Mouse (Mus musculus): Measurements from ENCODE around the gene Prm3. TPM values are rescaled to one million over a fixed set of nuclear protein-coding genes. Genes with fewer than 3 reads are reported as not detected.

Prm3 gene
- polyA plus RNA-seq, 1 experiment from 2014 or later: not detected

- ATAC-seq (ENCODE audit: insufficient number of reproducible peaks, insufficient read depth, low FRiP score, low TSS enrichment, low read depth): no peak
- 0 out of 2 replicates have a peak overlapping the region, but pooled peaks have one; percentile 51 for H3K9ac ChIP-seq
- H3K4me3 ChIP-seq: no peak overlapping the region
- H3K4me1 ChIP-seq: peaks cover 21% of the 10 kb centered on the region
- no peak overlapping the region for H3K4me2 ChIP-seq
- no peaks in the 10 kb centered on the region for H3K27me3 ChIP-seq
- no peaks in the 10 kb centered on the region for H3K36me3 ChIP-seq
- no peaks in the 10 kb centered on the region for H3K9me3 ChIP-seq
- H3K27ac ChIP-seq: no peak overlapping the region
- WGBS: 64% methylated on average over 4 of the region's 4 CpGs
These were observed 1.8 kb downstream of the Prm3 start for GRCm38 (mm10) chr16:10788866-10789265.

GRCm38 (mm10) chr16:10788271-10788670, 2.4 kb downstream of the Prm3 start, which contains the start of gene Tnp2:
Gene Tnp2 (minus strand): TSS chr16:10788660.
- H3K9ac ChIP-seq: peak within 1 kb of the TSS; percentile 51
- ATAC-seq (ENCODE audit: insufficient number of reproducible peaks, insufficient read depth, low FRiP score, low TSS enrichment, low read depth): no peak
- no peaks in the 10 kb centered on the region for H3K9me3 ChIP-seq
- WGBS: 52% methylated on average over 16 of the region's 16 CpGs
- no peak within 1 kb of the TSS for H3K4me2 ChIP-seq
- peaks cover 27% of the 10 kb centered on the region for H3K4me1 ChIP-seq
- no peaks in the 10 kb centered on the region for H3K36me3 ChIP-seq
- H3K27me3 ChIP-seq: no peaks in the 10 kb centered on the region
- H3K4me3 ChIP-seq: no peak within 1 kb of the TSS
- H3K27ac ChIP-seq: no peak within 1 kb of the TSS

- Histone ChIP-seq H3K4me3 (no peak overlapping the region), H3K36me3 (0 out of 2 replicates have a peak, but pooled peaks cover 3% of the 10 kb centered on the region)
- no peak for ATAC-seq (ENCODE audit: insufficient number of reproducible peaks, insufficient read depth, low FRiP score, low TSS enrichment, low read depth)
These were observed 3.1 kb downstream of the Prm3 start for GRCm38 (mm10) chr16:10787548-10788058.

GRCm38 (mm10) chr16:10786782-10787547, 3.7 kb downstream of the Prm3 start:
- H3K27ac ChIP-seq: peak overlapping the region; percentile 99
- no peak overlapping the region for H3K4me3 ChIP-seq
- peak overlapping the region; percentile 95 for H3K4me2 ChIP-seq
- 63% methylated on average over 4 of the region's 4 CpGs for WGBS
- no peak for ATAC-seq (ENCODE audit: insufficient number of reproducible peaks, insufficient read depth, low FRiP score, low TSS enrichment, low read depth)
- no peak overlapping the region for H3K9ac ChIP-seq
- no peaks in the 10 kb centered on the region for H3K27me3 ChIP-seq
- 0 out of 2 replicates have a peak, but pooled peaks cover 7% of the 10 kb centered on the region for H3K36me3 ChIP-seq
- H3K4me1 ChIP-seq: peaks cover 40% of the 10 kb centered on the region
- H3K9me3 ChIP-seq: no peaks in the 10 kb centered on the region

More at GRCm38 (mm10) chr16:10787548-10788058, 3.1 kb downstream of the Prm3 start:
- no peak overlapping the region for H3K27ac ChIP-seq
- H3K9ac ChIP-seq: no peak overlapping the region
- no peaks in the 10 kb centered on the region for H3K27me3 ChIP-seq
- H3K4me2 ChIP-seq: no peak overlapping the region
- 83% methylated on average over 7 of the region's 7 CpGs for WGBS
- peaks cover 33% of the 10 kb centered on the region for H3K4me1 ChIP-seq
- no peaks in the 10 kb centered on the region for H3K9me3 ChIP-seq

- peak overlapping the region; percentile 95 for H3K4me2 ChIP-seq
- H3K4me3 ChIP-seq: peak overlapping the region; percentile 74
- H3K4me1 ChIP-seq: peaks cover 46% of the 10 kb centered on the region
- no peaks in the 10 kb centered on the region for H3K9me3 ChIP-seq
- ATAC-seq (ENCODE audit: insufficient number of reproducible peaks, insufficient read depth, low FRiP score, low TSS enrichment, low read depth): 0 out of 2 replicates have a peak, but pooled peaks have one; percentile 12
- H3K27ac ChIP-seq: peak overlapping the region; percentile 99
- peak overlapping the region; percentile 90 for H3K9ac ChIP-seq
- no peaks in the 10 kb centered on the region for H3K27me3 ChIP-seq
- 0 out of 2 replicates have a peak, but pooled peaks cover 7% of the 10 kb centered on the region for H3K36me3 ChIP-seq
- WGBS: under 1% methylated on average over 9 of the region's 9 CpGs
These were observed 4.4 kb downstream of the Prm3 start for GRCm38 (mm10) chr16:10786288-10786687.

- ATAC-seq (ENCODE audit: insufficient number of reproducible peaks, insufficient read depth, low FRiP score, low TSS enrichment, low read depth): peak; percentile 84
- Histone ChIP-seq H3K27me3 (no peaks in the 10 kb centered on the region), H3K9ac (peak within 1 kb of the TSS; percentile 90), H3K4me3 (peak within 1 kb of the TSS; percentile 74), H3K9me3 (no peaks in the 10 kb centered on the region), H3K4me2 (peak within 1 kb of the TSS; percentile 95), H3K36me3 (0 out of 2 replicates have a peak, but pooled peaks cover 7% of the 10 kb centered on the region), H3K4me1 (peaks cover 53% of the 10 kb centered on the region), H3K27ac (peak within 1 kb of the TSS; percentile 99)
- under 1% methylated on average over 57 of the region's 59 CpGs for WGBS
These were observed 5.1 kb downstream of the Prm3 start, which contains the start of gene Socs1 for GRCm38 (mm10) chr16:10785371-10786231. Gene Socs1 (minus strand): TSS chr16:10785536.

GRCm38 (mm10) chr16:10784793-10785370, 5.8 kb downstream of the Prm3 start:
- peak; percentile 82 for ATAC-seq (ENCODE audit: insufficient number of reproducible peaks, insufficient read depth, low FRiP score, low TSS enrichment, low read depth)
- Histone ChIP-seq H3K4me1 (peaks cover 59% of the 10 kb centered on the region), H3K4me3 (peak overlapping the region; percentile 74), H3K9ac (peak overlapping the region; percentile 90), H3K9me3 (no peaks in the 10 kb centered on the region), H3K4me2 (peak overlapping the region; percentile 95), H3K27me3 (no peaks in the 10 kb centered on the region), H3K27ac (peak overlapping the region; percentile 99), H3K36me3 (0 out of 2 replicates have a peak, but pooled peaks cover 7% of the 10 kb centered on the region)
- WGBS: under 1% methylated on average over 54 of the region's 55 CpGs

- no peak for ATAC-seq (ENCODE audit: insufficient number of reproducible peaks, insufficient read depth, low FRiP score, low TSS enrichment, low read depth)
- Histone ChIP-seq H3K9me3 (no peaks in the 10 kb centered on the region), H3K9ac (peak overlapping the region; percentile 90), H3K27me3 (no peaks in the 10 kb centered on the region), H3K4me1 (peaks cover 59% of the 10 kb centered on the region), H3K36me3 (0 out of 2 replicates have a peak, but pooled peaks cover 7% of the 10 kb centered on the region), H3K4me2 (peak overlapping the region; percentile 95), H3K27ac (peak overlapping the region; percentile 99), H3K4me3 (peak overlapping the region; percentile 74)
- 2% methylated on average over 81 of the region's 81 CpGs for WGBS
These were observed 6.6 kb downstream of the Prm3 start for GRCm38 (mm10) chr16:10783883-10784792.

- Histone ChIP-seq H3K27ac (peak overlapping the region; percentile 60; the same call in 1 of the 2 replicates), H3K4me1 (peaks cover 59% of the 10 kb centered on the region), H3K27me3 (no peaks in the 10 kb centered on the region), H3K9ac (peak overlapping the region; percentile 90), H3K4me3 (peak overlapping the region; percentile 74), H3K9me3 (no peaks in the 10 kb centered on the region), H3K36me3 (0 out of 2 replicates have a peak, but pooled peaks cover 7% of the 10 kb centered on the region), H3K4me2 (peak overlapping the region; percentile 95)
- no peak for ATAC-seq (ENCODE audit: insufficient number of reproducible peaks, insufficient read depth, low FRiP score, low TSS enrichment, low read depth)
- 54% methylated on average over 8 of the region's 8 CpGs for WGBS
These were observed 7.3 kb downstream of the Prm3 start for GRCm38 (mm10) chr16:10783451-10783850.

GRCm38 (mm10) chr16:10783152-10783434, 7.6 kb downstream of the Prm3 start:
- ATAC-seq (ENCODE audit: insufficient number of reproducible peaks, insufficient read depth, low FRiP score, low TSS enrichment, low read depth): no peak
- Histone ChIP-seq H3K36me3 (0 out of 2 replicates have a peak, but pooled peaks cover 7% of the 10 kb centered on the region), H3K4me1 (peaks cover 59% of the 10 kb centered on the region), H3K9ac (peak overlapping the region; percentile 63), H3K4me2 (peak overlapping the region; percentile 95), H3K4me3 (peak overlapping the region; percentile 74), H3K27ac (peak overlapping the region; percentile 60), H3K27me3 (no peaks in the 10 kb centered on the region), H3K9me3 (no peaks in the 10 kb centered on the region)
- WGBS: 10% methylated on average over 1 of the region's 1 CpGs
